Mouse (Mus musculus): ENCODE data around the gene Tap1.
"Not testable (repeated sequence)": the region's sequence is repeated elsewhere in the genome, so short reads cannot be mapped to it uniquely, and the experiment has no call there.

Tap1 gene

GRCm38 (mm10) chr17:34187261-34187916, at the start of gene Tap1, which contains the start of gene Psmb9:
Tap1 (plus strand) TSS chr17:34187553.
Psmb9 (minus strand) TSS chr17:34187764.
- peak; percentile 98 to 99 for DNase-seq (ENCODE audit: low spot score in 2 of 2)

- DNase-seq (ENCODE audit: low spot score in 2 of 2): no peak
Observed at GRCm38 (mm10) chr17:34137601-34138000, 49.8 kb upstream of the Tap1 start.

- DNase-seq (ENCODE audit: low spot score in 2 of 2): no peak
Observed at GRCm38 (mm10) chr17:34138655-34139054, 48.7 kb upstream of the Tap1 start.

DNA sequence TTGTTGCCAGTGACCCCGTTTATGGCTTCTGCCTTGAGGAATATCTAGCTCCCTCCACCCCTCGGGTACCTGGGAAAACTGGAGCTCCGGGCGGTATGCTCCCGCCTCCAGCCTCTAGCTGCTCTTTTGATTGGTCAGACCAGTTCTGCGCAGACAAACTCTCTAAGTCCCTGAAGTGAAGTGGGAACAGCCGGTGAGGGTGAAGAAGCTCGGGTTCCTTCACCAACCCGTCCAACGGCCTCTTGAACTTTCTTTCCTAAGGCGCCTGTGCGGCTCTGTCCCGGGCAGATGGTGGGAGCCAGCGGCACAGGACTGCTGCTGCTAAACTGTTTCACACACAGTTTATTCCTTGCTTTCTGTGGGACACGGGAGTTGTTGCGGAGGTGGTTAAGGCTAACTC, 47.9 kb upstream of the Tap1 start:
- peak; percentile 23 to 29 for DNase-seq (ENCODE audit: low spot score in 2 of 2)

GRCm38 (mm10) chr17:34140240-34140639, 47.1 kb upstream of the Tap1 start:
- no peak for DNase-seq (ENCODE audit: low spot score in 2 of 2)

- DNase-seq (ENCODE audit: low spot score in 2 of 2): no peak
Observed at GRCm38 (mm10) chr17:34141448-34141847, 45.9 kb upstream of the Tap1 start.

DNA sequence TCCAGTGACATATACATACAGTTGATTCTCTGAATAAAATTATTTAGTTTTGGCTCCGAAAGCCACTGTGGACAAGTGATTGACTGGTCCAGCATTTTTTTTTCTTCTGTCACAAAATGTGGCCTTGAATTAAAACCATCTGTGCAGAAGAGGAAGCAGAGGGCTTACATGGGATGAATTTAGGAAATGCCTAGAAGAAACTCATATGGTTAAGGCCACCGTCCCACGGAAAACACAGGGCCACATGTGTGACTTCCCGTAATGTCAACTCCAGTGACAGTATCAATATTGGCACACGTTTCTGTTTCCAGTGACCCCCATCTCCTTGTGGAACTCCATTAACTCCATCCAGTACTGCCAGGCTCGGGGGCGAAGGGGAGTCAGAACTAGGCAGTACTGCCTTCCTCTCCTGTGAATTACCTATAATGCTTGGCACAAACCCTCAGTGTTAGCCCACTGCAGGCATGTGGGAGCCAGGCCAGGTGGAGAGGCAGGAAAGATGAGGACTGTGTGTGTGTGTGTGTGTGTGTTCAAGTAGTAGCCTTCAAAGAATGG, 44.8 kb upstream of the Tap1 start:
- no peak for DNase-seq (ENCODE audit: low spot score in 2 of 2)

DNA sequence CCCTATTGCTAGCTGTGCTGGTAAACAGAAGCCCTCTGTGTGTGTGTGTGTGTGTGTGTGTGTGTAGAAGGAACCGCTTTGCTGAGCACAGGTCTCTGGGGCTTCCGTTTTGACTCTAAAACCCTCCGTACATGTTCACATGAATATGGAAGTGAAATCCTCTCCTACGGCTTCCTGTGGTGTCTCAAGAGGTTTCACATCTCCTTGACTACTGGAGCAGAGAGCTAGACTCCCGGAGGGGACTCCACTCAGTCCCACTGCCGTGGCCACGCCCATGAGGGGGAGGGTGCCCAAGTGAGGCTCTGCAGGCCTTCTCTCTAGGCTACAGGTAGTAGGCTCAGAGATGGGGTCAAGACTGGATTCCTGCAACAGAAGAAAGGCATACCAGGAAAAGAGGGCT, 44.3 kb upstream of the Tap1 start, which contains the start of gene H2-DMb2:
H2-DMb2 (plus strand) TSS at position 275 of the 400 bp plus-strand sequence.
- no peak for DNase-seq (ENCODE audit: low spot score in 2 of 2)

DNA sequence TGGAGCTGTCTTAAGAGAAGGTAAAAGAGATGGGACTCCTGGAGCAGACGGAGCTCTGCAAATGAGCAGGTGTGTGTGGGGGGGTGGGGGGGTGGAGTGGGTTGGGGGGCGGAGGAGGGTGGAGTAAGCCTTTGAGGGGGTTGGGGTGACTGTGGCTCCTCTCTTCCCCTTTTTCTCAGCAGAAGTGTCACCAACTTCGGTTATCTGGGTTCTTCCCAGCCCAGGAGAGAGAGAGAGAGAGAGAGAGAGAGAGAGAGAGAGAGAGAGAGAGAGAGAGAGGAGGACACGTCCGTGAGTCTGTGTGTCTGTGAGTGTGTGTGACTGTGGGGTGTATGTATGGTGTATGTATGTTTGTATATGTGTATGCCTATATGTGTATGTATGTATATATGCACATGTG, 43.9 kb upstream of the Tap1 start:
- DNase-seq (ENCODE audit: low spot score in 2 of 2): no peak

DNA sequence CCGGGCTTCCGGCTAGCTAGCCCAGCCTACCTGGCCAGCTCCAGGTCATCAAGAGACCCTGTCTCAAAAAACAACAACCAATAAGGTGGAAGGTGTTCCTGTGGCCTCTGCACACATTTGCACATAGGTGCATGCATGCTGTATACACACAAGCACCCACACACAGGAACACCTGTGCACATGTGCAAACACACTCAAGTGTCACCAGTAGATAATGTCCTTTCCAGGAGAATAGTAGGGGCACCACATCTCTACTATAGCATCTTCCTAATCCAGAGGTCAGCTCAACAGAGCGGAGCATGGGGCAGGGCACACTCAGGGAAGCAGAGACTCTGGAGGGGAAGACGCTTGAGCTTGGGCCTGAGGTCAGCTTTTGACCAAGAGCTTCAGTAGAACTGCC, 43.1 kb upstream of the Tap1 start:
- not testable (repeated sequence) for DNase-seq (ENCODE audit: low spot score in 2 of 2)

GRCm38 (mm10) chr17:34144960-34145371, 42.4 kb upstream of the Tap1 start:
- DNase-seq (ENCODE audit: low spot score in 2 of 2): no peak

GRCm38 (mm10) chr17:34152923-34153322, 34.4 kb upstream of the Tap1 start, which contains the start of gene H2-DMb1:
H2-DMb1 (plus strand) TSS chr17:34153072.
- DNase-seq (ENCODE audit: low spot score in 2 of 2): peak; percentile 43 to 45

DNA sequence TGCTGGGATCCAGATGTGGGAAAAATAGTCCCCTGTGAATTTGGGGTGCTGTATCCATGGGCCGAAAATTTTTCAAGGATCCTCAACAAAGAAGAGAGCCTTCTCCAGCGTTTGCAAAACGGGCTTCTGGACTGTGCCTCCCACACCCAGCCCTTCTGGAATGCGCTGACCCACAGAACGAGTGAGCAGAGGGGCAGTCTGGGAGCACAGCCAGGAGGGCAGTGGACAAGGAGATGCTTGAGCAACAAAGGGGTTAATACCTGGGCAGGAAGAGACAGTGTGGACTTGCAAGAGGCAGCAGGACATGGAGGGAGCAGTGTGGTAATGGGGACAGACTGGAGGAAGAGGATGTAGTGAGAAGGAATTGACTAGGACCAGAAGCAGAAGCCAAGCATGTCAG, 31.8 kb upstream of the Tap1 start:
- DNase-seq (ENCODE audit: low spot score in 2 of 2): no peak

GRCm38 (mm10) chr17:34164202-34164895, 23.0 kb upstream of the Tap1 start:
- DNase-seq (ENCODE audit: low spot score in 2 of 2): peak in 1 of 2 experiments; percentile 12

GRCm38 (mm10) chr17:34165033-34165730, 22.2 kb upstream of the Tap1 start:
- no peak for DNase-seq (ENCODE audit: low spot score in 2 of 2)

DNA sequence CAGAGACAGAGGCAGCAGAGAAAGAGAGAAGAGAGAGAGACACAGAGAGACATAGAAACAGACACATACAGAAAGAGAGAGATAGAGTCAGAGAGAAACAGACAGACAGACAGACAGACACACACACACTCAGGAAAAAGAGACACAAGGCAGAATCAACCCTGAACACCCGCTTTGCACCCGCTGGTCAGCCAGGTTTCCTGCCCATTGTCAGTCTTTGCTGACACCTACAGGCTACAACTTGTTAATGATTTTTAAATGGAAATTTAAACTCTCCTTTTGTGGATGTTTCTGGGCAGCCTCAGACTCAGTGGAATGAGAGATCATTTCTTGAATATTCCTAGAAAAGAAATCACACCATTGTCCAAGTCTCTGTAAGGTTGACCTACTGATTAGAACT, 18.1 kb upstream of the Tap1 start:
- peak in 1 of 2 experiments; percentile 28 for DNase-seq (ENCODE audit: low spot score in 2 of 2)

GRCm38 (mm10) chr17:34170487-34170876, 16.9 kb upstream of the Tap1 start:
- DNase-seq (ENCODE audit: low spot score in 2 of 2): no peak

GRCm38 (mm10) chr17:34170877-34171498, 16.4 kb upstream of the Tap1 start:
- DNase-seq (ENCODE audit: low spot score in 2 of 2): peak; percentile 74 to 77

- DNase-seq (ENCODE audit: low spot score in 2 of 2): no peak
Observed at GRCm38 (mm10) chr17:34172528-34172927, 14.8 kb upstream of the Tap1 start.

DNA sequence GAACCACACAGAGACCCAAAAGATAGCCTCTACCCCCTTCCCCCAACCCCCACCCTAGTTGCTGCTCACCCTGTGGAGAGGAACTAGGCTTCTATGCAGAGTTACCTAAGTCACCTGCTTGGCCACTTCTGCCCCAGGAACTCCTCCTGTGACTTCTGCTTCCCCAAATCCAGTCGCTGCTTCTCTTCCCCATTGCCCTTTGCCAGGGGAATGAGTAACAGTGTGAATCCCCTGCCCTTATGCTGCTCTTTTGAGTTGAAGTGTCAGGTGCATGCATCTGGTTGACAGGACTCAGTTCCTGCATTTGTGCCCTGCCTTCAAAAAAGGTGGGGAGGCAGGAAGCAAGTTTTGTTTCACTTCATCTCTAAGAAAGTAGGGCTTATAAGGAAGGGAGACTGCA, 13.3 kb upstream of the Tap1 start:
- no peak for DNase-seq (ENCODE audit: low spot score in 2 of 2)

DNA sequence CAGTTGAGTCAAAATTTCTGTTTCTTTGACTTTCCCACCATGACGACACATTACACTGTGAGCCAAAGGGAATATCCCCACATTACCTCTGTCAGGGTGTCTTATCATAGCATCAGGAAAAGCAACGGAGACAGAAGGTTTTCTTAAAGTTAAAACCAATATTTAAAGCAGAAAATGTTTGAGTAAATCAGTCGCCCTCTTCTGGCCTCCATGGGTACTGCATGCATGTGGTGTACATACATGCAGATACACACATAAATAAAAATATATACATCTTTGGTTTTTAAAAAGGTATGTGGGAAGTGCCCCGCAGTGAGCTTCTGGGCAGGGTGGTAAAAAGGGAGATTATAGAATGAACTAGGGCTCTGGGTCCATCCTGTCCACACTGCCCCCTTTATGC, 10.2 kb upstream of the Tap1 start:
- DNase-seq (ENCODE audit: low spot score in 2 of 2): no peak

DNA sequence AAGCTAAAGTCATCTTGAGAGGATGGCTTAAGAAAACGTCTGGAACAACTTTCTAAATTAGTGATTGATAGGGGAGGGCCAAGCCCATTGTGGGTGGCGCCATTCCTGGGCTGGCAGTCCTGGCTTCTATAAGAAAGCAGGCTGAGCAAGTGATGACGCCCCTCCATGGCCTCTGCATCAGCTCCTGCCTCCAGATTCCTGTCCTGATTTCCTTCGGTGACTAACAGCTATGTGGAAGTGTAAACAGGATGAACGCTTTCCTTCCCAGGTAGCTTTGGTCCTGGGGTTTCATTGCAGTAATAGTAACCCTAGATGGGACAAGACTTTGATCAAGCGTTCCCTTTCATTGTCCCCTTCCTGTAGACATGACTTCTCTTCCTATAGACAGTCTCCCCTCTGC, 8.3 kb upstream of the Tap1 start:
- DNase-seq (ENCODE audit: low spot score in 2 of 2): no peak
